Mouse (Mus musculus): ENCODE results near the gene Immt. TPM values are rescaled to one million over a fixed set of nuclear protein-coding genes. Genes with fewer than 3 reads are reported as not detected.
"Not testable (repeated sequence)": the region's sequence is repeated elsewhere in the genome, so short reads cannot be mapped to it uniquely, and the experiment has no call there.

Immt gene
- total RNA-seq, 2 experiments from 2014 or later: 203 to 246 TPM

DNA sequence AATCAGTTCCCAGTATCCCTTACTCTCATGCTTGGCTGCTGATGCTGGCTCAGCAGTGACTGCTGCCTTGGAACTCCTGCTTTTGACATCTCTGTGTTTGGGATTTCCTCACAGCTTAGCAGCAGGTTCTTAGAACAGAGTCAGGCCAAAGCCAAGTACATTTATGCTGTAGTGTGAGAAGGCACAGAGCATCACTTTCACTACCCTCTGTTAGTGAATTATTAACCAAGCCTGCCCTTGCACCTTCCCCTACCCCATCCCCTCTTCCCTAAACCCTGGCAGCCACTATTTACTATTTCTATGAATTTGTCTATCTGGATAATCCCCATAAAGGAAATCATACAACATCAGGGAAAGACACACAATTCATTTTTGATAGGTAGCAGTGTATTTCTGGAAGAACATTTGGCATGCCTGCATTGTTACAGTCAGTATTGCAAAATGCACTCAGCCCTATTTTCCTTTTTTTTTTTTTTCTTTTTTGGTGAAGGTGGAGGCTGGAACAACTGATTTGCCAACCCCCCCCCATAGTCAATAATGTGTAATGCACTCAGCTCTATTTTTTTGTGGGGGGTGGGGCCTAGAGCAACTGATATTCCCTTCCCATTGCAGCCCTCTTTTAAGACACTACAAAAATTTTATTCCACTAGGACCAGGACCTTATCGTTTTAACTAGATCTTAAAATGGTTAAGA lies 9.6 kb downstream of the Immt start:
- no peak for DNase-seq

DNA sequence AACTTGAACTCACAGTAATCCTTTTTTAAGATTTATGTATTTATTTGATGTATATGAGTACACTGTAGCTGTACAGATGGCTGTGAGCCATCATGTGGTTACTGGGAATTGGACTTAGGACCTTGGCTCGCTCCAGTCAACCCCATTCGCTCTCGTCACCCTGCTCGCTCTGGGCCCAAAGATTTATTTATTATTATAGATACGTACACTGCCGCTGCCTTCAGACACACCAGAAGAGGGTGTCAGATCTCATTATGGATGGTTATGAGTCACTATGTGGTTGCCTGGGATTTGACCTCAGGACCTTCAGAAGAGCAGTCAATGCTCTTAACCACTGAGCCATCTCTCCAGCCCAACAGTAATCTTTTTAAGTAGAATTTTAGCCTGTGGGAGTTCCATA lies 15.8 kb downstream of the Immt start:
- not testable (repeated sequence) for DNase-seq

DNA sequence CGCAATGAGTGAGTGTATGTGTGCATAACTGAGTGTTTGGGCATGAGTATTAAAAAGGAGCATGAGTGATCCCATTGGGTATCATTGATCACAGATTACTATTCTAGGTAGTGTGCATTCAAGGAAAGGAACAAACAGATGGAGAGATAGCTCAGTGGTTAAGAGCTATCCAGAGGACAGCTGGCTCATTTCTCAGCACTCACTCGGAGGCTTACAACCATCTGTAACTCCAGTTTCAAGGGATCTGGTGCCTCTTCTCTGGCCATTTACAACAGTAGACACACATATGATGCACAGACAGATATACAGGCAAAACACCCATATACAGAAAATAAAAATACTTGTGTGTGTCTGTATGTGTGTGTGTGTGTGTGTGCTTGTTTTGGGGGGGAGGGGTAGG lies 36.6 kb downstream of the Immt start:
- no peak for DNase-seq

DNA sequence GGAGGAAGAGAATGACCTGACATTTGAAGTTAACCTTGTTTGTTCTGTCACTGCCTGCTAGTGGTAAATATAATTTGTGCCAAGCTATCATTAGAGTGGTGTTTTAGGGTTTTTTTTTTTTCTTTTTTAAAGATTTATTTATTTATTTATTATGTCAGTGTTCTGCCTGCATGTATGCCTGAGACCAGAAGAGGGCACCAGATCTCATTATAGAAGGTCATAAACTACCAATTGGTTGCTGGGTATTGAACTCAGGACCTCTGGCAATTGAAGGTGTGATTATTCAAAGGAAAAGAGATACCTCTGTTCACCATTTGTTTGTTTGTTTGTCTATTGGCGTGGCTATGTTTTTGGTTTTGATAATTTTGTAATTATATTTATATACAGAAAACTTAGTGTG lies 37.7 kb downstream of the Immt start:
- DNase-seq: no peak

DNA sequence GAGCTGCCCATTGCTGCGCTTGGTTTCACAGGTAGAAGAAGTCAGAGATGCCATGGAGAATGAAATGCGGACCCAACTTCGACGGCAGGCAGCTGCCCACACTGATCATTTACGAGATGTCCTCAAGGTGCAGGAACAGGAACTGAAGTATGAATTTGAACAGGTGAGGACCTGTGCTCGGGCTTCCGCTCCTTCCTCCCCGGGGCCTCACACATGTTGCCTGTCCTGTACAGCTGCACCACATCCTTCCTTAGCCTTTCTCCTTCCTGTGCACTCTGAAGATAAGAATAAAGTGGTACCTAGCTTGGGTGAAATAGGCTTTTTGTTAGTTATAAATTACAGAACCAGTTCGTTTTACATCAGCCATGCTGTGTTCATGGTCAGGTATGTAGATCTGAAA lies 40.3 kb downstream of the Immt start:
- no peak for DNase-seq

DNA sequence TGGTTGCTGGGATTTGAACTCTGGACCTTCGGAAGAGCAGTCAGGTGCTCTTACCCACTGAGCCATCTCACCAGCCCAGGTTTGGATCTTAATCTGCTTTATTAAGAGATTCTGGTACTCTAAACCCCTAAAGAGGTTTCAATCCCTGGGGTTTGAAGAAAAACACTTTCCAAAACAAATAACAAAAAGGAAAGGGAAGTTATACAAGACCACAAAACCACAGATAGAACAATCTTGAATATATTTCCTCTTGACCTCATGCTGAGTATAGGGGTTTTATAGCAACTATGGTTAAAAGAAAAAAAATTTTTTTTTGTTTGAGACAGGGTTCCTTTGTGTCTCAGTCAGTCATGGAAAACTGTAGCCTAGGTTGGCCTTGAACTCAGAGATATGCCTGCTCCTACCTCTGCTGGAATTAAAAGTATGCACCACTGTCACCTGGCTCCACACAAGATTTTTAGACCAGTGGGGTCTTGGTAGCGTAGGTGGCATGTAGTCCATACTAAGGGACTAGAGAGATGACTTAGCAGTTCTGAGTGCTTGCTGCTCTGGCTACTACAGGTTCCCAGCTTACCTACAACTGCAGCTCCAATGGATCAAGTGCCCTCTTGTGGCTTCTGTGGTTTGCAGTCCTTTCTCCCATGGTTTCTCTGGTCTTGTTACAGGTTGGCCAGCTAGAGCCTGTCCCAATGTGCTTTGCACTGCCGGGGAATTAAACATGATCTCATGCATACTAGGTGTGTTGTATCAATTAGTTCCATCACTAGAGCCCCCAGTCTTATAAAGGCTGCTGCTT lies 47.0 kb downstream of the Immt start:
- DNase-seq: no peak

DNA sequence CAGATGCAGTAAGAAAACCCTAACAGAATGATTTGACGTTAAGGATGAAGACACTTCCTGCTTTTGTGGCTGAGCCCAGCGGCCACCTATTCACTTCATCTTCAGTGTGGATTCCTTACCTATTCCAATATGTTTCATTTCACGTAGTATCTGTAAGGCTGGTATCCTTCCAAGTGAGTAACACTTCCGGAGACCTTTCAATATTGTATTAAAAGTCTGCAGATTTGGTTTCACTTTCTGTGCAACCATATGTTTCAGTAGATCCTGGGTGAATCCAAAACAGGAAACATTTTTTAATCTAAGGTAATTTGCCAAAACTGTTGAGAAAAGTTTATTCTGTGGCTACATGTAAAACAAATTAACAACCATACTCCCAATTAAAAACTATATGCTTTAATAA lies 62.1 kb downstream of the Immt start:
- DNase-seq: no peak

DNA sequence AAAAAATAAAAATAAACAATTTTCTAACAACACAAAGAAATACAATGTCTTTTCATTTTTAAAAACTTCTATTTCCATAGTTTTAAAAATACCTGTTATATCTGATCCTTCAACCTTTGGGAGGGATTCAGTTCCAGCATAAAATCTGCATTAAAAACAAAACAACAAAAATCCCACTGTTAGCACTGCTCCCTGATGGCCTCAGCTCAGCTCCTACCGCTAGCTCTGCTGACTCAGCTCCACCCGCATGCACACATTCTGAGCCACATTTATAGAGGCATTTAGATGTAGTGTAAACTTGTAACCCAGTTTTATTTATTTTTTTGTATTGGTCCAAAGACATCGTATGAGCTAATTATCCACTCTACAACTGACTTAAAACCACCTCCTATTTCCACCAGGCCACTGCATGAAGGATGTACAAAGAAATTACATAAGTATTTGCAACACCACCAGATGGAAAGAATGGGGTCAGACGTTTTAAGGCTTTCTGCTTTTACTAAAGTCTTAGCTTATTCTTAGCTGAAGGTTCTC lies 76.6 kb downstream of the Immt start:
- DNase-seq: no peak

DNA sequence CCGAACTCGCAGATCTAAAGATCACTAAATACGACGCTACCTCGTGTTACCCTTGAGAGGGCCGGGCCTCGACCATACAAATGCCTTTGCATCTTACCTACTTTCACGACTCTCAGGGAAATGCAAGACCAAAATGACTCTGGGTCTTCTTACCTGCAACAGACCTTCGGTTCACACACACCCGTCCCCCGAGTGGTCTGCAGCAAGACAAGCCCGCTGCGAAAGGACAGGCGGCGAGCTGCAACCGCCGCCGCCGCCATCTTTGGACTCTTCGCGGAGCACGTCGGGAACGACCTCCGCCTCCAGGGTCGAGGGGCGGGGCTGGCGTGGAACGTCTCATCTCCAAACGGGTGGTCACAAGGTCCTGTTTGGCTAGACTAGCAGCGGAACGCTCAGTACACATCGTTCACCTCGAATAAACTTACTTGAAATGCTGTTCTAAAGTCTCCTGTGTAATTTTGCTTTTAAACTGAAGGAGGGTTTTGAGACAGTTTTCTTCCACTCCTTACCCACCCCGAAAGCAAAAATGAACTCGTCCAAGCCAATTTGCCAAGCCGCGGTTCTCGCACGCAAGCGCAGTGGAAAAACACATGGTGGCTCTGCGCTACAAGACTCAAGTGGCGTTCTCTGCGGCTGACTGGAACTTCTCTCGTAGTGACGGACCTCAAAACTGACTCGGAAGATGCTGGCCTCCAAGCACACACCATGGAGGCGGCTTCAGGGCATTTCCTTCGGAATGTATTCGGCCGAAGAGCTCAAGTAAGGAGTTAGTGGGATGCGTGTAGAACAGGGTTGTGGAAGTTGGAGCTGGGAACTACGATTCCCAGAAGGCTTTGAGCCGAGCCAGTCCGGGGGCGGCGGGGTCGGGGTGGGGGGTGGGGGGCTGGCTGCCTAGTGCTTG lies 77.6 kb downstream of the Immt start, which contains the start of the genes Ptcd3 and Polr1a:
Gene Ptcd3, minus strand, starts transcription at position 270 of the 901 bp plus-strand sequence.
Gene Polr1a, plus strand, starts transcription at position 573 of the 901 bp plus-strand sequence.
- peak; percentile 94 for DNase-seq

DNA sequence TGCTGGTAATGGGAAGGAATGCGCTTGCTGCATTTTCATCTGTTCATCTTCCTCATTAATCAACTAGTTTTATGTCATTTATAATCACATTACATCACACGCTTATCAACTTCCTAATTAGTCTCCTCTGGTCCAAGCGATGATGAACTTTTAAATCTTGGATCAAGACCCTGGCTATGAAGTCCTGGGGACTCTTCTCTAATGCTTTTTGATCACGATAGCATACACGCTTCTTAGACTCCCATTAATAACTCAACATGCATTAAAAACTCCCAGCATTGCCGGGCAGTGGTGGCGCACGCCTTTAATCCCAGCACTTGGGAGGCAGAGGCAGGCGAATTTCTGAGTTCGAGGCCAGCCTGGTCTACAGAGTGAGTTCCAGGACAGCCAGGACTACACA lies 78.3 kb downstream of the Immt start:
- no peak for DNase-seq

DNA sequence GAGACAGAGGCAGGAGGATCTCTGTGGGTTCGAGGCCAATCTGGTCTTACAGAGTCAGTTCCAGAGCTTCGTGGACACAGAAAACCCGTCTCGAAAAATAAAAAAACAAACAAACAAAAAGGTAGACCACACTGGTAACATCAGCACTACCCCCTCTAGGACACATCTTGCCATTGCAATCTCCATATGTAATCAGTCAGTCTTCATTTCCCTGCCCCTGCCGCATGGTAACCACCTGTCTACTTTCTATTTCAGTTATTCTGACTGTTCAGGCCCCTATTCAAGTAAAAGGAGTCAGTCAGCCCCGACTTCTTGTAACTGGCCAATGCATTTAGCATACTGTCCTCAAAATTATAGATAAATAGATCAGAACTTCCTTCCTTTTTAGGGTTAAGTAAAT lies 78.7 kb downstream of the Immt start:
- DNase-seq: no peak

DNA sequence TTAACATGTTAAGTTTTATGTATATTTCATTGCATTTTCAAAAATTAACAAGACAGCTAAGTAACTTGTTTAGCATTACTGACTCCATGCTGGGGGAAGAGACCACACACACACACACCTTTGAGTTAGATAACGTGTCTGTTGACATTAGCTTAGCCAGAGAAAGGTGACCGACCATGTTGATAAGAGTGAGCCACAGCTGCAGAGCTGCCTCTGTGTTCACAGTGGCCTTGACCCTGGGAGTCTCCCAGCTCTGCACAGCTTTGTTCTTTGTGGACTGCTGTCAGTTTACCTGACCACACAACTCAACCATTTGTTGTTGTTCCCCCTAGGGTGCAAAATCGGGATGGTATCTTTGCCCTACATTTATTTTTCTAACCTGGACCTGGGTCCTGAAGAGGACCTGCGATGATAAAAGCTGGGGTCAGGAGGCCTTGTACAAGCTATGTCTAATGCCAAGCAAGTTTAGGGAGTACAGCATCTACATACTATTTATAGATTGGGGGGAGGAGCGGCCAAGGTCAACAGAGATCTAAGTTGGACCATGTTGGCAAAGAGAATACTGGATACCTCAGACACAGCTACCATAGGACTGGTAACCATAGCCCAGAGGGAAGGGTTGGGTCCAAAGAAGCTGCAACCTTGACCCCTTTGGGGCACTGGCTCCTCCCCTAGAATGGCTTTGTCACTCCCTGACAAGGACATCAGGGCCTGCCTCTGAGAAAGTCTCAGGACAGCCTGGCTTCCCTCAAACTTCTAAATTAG lies 80.7 kb downstream of the Immt start:
- no peak for DNase-seq

DNA sequence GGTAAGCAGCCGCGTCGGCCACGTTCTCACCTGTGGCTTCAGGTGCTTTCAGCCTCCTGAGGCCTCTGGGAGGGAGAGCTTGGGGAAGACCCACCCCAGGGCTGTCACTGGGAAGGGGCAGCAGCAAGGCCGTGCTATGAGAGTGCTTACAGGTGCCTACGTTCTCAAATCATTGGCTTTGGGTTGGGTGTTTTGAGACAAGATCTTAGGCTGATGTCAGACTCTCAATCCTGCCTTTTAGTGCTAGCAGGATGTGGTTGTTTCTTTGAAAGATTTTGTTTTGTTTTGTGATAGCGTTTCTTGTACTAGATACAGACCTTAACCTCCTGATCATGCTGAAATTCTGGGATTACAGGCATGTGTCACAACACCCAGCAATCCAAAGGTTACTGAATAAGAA lies 89.6 kb downstream of the Immt start:
- DNase-seq: no peak

DNA sequence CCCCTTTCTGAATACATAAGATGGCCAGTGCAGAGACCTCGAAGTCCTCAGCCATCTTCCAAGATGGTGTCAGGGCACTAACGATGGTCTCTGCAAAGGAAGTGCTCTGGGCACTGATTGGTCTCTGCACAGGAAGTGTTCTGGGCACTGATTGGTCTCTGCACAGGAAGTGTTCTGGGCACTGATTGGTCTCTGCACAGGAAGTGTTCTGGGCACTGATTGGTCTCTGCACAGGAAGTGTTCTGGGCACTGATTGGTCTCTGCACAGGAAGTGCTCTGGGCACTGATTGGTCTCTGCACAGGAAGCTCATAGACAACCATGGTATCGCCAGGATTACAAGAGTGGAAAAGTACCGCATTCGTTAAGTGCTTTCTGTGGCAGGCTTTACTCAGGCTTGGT lies 94.1 kb downstream of the Immt start:
- not testable (repeated sequence) for DNase-seq

Other genes with a start within 250 kb of the Immt start
- 10 to 100 TPM; 20.5 to 23.9 TPM for gene Kdm3a, start 198.3 kb upstream of the Immt start, total RNA-seq (2021)
- 100 to 1,000 TPM; 104 to 111 TPM for gene Reep1, start 123.8 kb upstream of the Immt start, total RNA-seq (2021)
- 10 to 100 TPM; 28.5 to 29.8 TPM for gene Mrpl35, start 4.4 kb upstream of the Immt start, total RNA-seq (2021)
- gene Ptcd3, start 77.4 kb downstream of the Immt start, total RNA-seq (2021): 10 to 100 TPM; 71.1 to 76.2 TPM
- gene Polr1a, start 77.7 kb downstream of the Immt start, total RNA-seq (2021): 10 to 100 TPM; 32.8 to 35.7 TPM